Mouse (Mus musculus) lung, adult 2 months (tissue): ENCODE results near the gene Tex13c2.

ENCODE experiments used
- CTCF ChIP-seq: fragments of 200-500 bp; IDR thresholded peaks from 2 replicates; pipeline ENCODE4 v1.5.1; 2011; ENCODE audit warnings: mild to moderate bottlenecking, low read length, control low read depth; ENCODE audit not compliant: insufficient read depth
- POLR2A ChIP-seq: fragments of 200-500 bp; IDR thresholded peaks from 2 replicates; pipeline ENCODE4 v1.6.1; 2011; ENCODE audit warnings: low read depth, mild to moderate bottlenecking, control low read depth, low read length, borderline replicate concordance; ENCODE audit errors: extremely low read depth

DNA sequence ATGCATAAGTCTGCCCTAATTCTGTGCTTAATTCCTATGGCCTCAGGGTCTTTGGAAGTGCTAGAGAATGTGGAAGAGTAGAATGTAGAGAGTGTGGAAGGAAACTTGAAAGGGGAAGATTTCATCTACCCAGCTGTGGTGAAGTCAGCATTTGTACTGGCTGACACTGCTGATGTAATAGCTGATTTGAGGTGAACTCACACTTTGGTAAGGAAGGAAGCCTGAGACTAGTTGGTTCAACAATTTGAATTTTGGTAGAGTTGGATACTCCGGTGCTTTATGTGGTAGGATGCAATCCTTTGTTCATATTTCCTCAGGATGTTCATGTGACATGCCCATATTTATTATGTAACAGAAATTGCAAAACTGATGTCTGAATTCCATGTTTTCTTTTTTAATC, 36.5 kb upstream of the Tex13c2 start:
- TF ChIP-seq CTCF (no peak), POLR2A (no peak)
